Mouse (Mus musculus): Measurements from ENCODE around the gene Creb3l1.

DNA sequence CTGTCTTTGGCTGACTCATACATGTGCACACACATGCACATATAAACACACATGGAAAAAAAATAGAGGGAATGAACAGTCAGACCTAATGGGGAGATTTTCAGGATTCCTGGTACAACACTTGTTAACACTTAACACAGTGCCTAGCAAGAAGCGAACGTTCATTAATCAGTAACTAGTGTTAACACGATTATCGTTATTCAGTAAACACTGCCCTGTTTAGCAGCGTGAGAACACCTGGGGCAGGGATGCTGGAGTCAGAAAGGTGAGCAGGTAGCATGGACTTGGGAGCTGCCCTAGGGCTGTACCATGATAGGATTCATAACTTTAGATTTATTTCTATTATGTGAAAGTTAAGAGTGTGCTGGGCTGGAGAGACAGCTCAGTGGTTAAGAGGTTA, 28.3 kb downstream of the Creb3l1 start:
- TF ChIP-seq CTCF (IDR thresholded peaks at IDR 0.05; ENCODE audit: low read depth) (no peak), EP300 (IDR thresholded peaks at IDR 0.05; ENCODE audit: low read depth) (no peak)

Measured in heart, postnatal 0 days (tissue).